Mouse (Mus musculus) heart, embryonic 13.5 days (tissue): ENCODE data around the gene Ngb. TPM values are rescaled to one million over a fixed set of nuclear protein-coding genes. Genes with fewer than 3 reads are reported as not detected.

Experiments
- ATAC-seq: fragments of 200-750 bp; cut with Nextera tagmentation; 2 replicates; pipeline ENCODE4 v1.8.0; 2017; ENCODE audit warnings: moderate TSS enrichment; ENCODE audit not compliant: insufficient number of reproducible peaks, low FRiP score, low TSS enrichment; ENCODE audit errors: extremely low read depth
- H3K27ac ChIP-seq: fragments of 300-500 bp; sonication (generic); replicated peaks from 2 replicates; pipeline ENCODE4 v1.5.1; 2015; ENCODE audit warnings: moderate library complexity, mild to moderate bottlenecking, inconsistent platforms
- H3K27me3 ChIP-seq: fragments of 300-500 bp; sonication (generic); replicated peaks from 2 replicates; pipeline ENCODE4 v1.6.1; 2015; ENCODE audit warnings: mild to moderate bottlenecking, inconsistent platforms
- H3K36me3 ChIP-seq: fragments of 300-500 bp; sonication (generic); 2 replicates; pipeline ENCODE4 v1.6.1; 2015; ENCODE audit warnings: mild to moderate bottlenecking, inconsistent platforms
- H3K4me1 ChIP-seq: fragments of 300-500 bp; sonication (generic); 2 replicates; pipeline ENCODE4 v1.6.1; 2015; ENCODE audit warnings: inconsistent platforms
- H3K4me2 ChIP-seq: fragments of 300-500 bp; sonication (generic); 2 replicates; pipeline ENCODE4 v1.6.1; 2015; ENCODE audit warnings: inconsistent platforms, mild to moderate bottlenecking, moderate library complexity
- H3K4me3 ChIP-seq: fragments of 300-500 bp; sonication (generic); 2 replicates; pipeline ENCODE4 v1.5.1; 2015; ENCODE audit warnings: moderate library complexity, mild to moderate bottlenecking, inconsistent platforms
- H3K9ac ChIP-seq: fragments of 300-500 bp; sonication (generic); 2 replicates; pipeline ENCODE4 v1.6.1; 2015; ENCODE audit warnings: inconsistent platforms, mild to moderate bottlenecking, moderate library complexity
- H3K9me3 ChIP-seq: fragments of 300-500 bp; sonication (generic); 2 replicates; pipeline ENCODE4 v1.6.1; 2016; ENCODE audit warnings: inconsistent platforms
- WGBS: fragments of 180-500 bp; shearing (Covaris S2); methylation state at CpG from one replicate; pipeline ENCODE4 v1.1.7; 2015; ENCODE audit warnings: mixed read lengths; 5-methylcytosine and 5-hydroxymethylcytosine counted together
- polyA plus RNA-seq: library from polyadenylated mRNA; unstranded; fragments of >200 nt; fragmentation: Nextera tagmentation; extraction: Ambion mirVana; gene quantifications from 2 replicates; pipeline ENCODE4 v1.2.1, GENCODE M21; 2015

The Ngb gene
- polyA plus RNA-seq, 1 experiment from 2014 or later: 0.23 TPM

- Histone ChIP-seq H3K4me1 (peaks cover 20% of the 10 kb centered on the region), H3K4me2 (no peak overlapping the region), H3K4me3 (no peak overlapping the region), H3K36me3 (no peaks in the 10 kb centered on the region), H3K9ac (no peak overlapping the region), H3K27me3 (peaks cover 4% of the 10 kb centered on the region), H3K27ac (no peak overlapping the region), H3K9me3 (no peaks in the 10 kb centered on the region)
- WGBS: 65% methylated on average over 2 of the region's 2 CpGs
- ATAC-seq: no peak
Measured at GRCm38 (mm10) chr12:87089701-87090100, 12.6 kb downstream of the Ngb start.

DNA sequence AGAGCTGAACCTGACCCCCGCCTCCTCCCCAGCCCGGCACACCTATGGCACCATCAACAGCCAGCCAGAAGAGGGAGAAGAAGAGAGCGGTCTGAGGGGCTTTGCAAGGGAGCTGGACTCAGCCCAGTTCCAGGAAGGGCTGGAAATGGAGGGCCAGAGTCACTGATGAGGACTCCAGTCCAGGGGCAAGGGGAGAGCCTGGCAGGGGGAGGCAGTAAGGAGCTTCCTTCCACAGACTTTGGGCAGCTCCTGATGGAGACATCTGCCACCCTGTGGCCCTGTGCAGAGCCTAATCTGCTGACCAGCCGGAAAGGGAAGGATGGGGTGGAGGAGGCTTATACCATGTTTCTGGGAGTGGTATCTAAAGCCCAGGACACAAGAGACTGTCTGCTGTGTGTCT lies 13.1 kb downstream of the Ngb start:
- Histone ChIP-seq H3K36me3 (no peaks in the 10 kb centered on the region), H3K27ac (no peak overlapping the region), H3K9me3 (no peaks in the 10 kb centered on the region), H3K27me3 (peaks cover 9% of the 10 kb centered on the region), H3K4me2 (no peak overlapping the region), H3K9ac (no peak overlapping the region), H3K4me3 (no peak overlapping the region), H3K4me1 (peaks cover 20% of the 10 kb centered on the region)
- 54% methylated on average over 4 of the region's 4 CpGs for WGBS
- ATAC-seq: no peak

GRCm38 (mm10) chr12:87088331-87088730 lies 14.0 kb downstream of the Ngb start:
- peaks cover 20% of the 10 kb centered on the region for H3K4me1 ChIP-seq
- no peaks in the 10 kb centered on the region for H3K9me3 ChIP-seq
- no peak for ATAC-seq
- H3K27me3 ChIP-seq: peaks cover 13% of the 10 kb centered on the region
- H3K9ac ChIP-seq: no peak overlapping the region
- H3K27ac ChIP-seq: no peak overlapping the region
- H3K4me2 ChIP-seq: no peak overlapping the region
- no peak overlapping the region for H3K4me3 ChIP-seq
- 37% methylated on average over 4 of the region's 4 CpGs for WGBS
- H3K36me3 ChIP-seq: no peaks in the 10 kb centered on the region

- no peak overlapping the region for H3K4me3 ChIP-seq
- H3K9me3 ChIP-seq: no peaks in the 10 kb centered on the region
- H3K36me3 ChIP-seq: no peaks in the 10 kb centered on the region
- no peak overlapping the region for H3K4me2 ChIP-seq
- 64% methylated on average over 7 of the region's 7 CpGs for WGBS
- ATAC-seq: no peak
- no peak overlapping the region for H3K27ac ChIP-seq
- H3K9ac ChIP-seq: no peak overlapping the region
- H3K27me3 ChIP-seq: peaks cover 22% of the 10 kb centered on the region
- H3K4me1 ChIP-seq: peaks cover 20% of the 10 kb centered on the region
Measured at GRCm38 (mm10) chr12:87087236-87087635, 15.1 kb downstream of the Ngb start.

DNA sequence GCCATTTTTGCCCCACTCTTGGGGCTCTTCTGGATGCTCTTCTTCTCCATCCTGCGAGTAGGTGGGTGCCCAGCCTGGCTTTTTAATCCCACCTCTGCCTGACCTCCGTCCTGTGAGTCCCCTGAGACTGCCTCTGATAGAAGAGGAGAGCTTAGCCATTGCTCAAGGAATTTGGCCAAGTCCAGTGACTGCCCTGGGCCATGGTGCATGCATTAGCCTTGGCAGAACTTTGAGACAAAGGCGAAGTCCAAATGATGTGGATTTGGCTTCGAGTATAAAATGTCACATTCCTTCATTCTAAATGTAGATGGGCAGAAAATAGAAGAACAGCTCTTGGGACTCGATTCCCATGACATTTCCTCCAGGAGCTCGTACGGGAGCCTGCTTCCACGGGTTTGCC lies 19.5 kb downstream of the Ngb start:
- H3K27ac ChIP-seq: no peak overlapping the region
- no peak for ATAC-seq
- WGBS: 74% methylated on average over 8 of the region's 8 CpGs
- no peaks in the 10 kb centered on the region for H3K9me3 ChIP-seq
- no peaks in the 10 kb centered on the region for H3K4me1 ChIP-seq
- H3K9ac ChIP-seq: no peak overlapping the region
- no peak overlapping the region for H3K4me3 ChIP-seq
- H3K36me3 ChIP-seq: no peaks in the 10 kb centered on the region
- H3K27me3 ChIP-seq: peaks cover 22% of the 10 kb centered on the region
- H3K4me2 ChIP-seq: no peak overlapping the region

DNA sequence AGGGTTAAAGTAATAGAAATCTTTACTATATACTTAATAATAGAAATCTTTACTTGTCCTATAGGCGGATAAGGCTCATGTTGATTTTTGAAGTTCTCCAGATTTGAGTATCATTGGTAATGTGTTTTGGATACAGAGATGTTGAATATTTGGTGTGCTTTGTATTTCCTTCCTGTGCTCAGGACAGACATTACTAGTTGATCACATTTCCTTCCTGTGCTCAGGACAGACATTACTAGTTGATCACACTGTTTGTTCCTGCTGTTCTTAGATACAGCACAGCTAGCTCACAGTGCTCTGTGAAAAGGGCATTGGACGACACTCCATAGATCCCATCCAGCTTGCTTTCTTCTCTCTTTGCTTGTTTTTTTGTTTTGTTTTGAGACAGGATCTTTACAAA lies 25.7 kb downstream of the Ngb start:
- no peak for ATAC-seq
- H3K4me3 ChIP-seq: no peak overlapping the region
- H3K9me3 ChIP-seq: no peaks in the 10 kb centered on the region
- H3K9ac ChIP-seq: no peak overlapping the region
- 70% methylated on average over 2 of the region's 2 CpGs for WGBS
- H3K27me3 ChIP-seq: no peaks in the 10 kb centered on the region; the same call in 1 of the 2 replicates
- H3K4me2 ChIP-seq: no peak overlapping the region
- H3K4me1 ChIP-seq: no peaks in the 10 kb centered on the region
- H3K27ac ChIP-seq: no peak overlapping the region
- no peaks in the 10 kb centered on the region for H3K36me3 ChIP-seq

DNA sequence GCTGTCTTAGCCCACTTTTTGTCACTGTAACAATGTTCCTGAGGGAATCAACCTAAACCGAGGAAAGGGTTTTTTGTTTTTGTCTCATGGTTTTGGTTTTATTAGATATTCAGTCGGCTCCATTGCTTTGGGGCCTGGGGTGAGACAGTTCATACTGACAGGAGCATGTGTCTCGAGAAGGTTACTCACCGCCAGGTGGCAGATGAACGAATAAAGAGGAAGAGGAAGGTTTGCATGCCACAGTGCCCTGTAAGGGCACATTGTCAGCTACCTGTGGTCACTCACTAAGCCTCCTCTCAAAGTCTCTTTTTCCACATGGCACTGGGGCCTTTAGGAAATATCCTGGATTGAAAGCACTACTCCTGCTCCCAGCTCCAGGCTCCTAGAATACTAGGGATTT lies 31.8 kb downstream of the Ngb start:
- Histone ChIP-seq H3K4me3 (no peak overlapping the region), H3K36me3 (no peaks in the 10 kb centered on the region), H3K27me3 (peaks cover 10% of the 10 kb centered on the region; the same call in 1 of the 2 replicates), H3K9me3 (no peaks in the 10 kb centered on the region), H3K9ac (no peak overlapping the region), H3K4me1 (no peaks in the 10 kb centered on the region), H3K27ac (no peak overlapping the region), H3K4me2 (no peak overlapping the region)
- WGBS: 68% methylated on average over 5 of the region's 5 CpGs
- no peak for ATAC-seq

- H3K9me3 ChIP-seq: no peaks in the 10 kb centered on the region
- peaks cover 16% of the 10 kb centered on the region for H3K27me3 ChIP-seq
- H3K4me3 ChIP-seq: no peak overlapping the region
- no peak for ATAC-seq
- no peaks in the 10 kb centered on the region for H3K36me3 ChIP-seq
- no peaks in the 10 kb centered on the region for H3K4me1 ChIP-seq
- no peak overlapping the region for H3K4me2 ChIP-seq
- no peak overlapping the region for H3K9ac ChIP-seq
- no peak overlapping the region for H3K27ac ChIP-seq
- 72% methylated on average over 5 of the region's 5 CpGs for whole genome bisulfite sequencing
Measured at GRCm38 (mm10) chr12:87066429-87066828, 35.9 kb downstream of the Ngb start.

DNA sequence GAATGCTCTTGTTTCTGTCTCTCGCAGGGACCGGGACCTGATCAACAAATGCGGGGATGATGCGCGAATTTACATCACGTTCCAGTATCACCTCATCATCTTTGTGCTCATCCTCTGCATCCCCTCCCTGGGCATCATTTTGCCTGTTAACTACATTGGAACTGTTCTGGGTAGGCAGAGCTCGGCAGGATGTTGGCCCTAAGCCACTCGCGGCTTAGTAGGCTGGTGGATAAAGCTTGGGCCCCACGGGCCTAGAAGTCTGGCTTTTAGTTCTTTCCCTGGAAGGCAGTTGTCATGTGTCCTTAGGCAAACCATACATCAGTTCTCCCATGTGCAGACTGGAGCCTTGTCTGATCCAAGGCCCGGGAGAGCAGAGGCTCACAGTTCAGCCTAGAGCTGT lies 36.9 kb downstream of the Ngb start:
- Histone ChIP-seq H3K36me3 (no peaks in the 10 kb centered on the region), H3K4me2 (no peak overlapping the region), H3K27ac (no peak overlapping the region), H3K9ac (no peak overlapping the region), H3K27me3 (peaks cover 20% of the 10 kb centered on the region), H3K4me1 (no peaks in the 10 kb centered on the region), H3K4me3 (no peak overlapping the region), H3K9me3 (no peaks in the 10 kb centered on the region)
- no peak for ATAC-seq
- 81% methylated on average over 11 of the region's 11 CpGs for WGBS

DNA sequence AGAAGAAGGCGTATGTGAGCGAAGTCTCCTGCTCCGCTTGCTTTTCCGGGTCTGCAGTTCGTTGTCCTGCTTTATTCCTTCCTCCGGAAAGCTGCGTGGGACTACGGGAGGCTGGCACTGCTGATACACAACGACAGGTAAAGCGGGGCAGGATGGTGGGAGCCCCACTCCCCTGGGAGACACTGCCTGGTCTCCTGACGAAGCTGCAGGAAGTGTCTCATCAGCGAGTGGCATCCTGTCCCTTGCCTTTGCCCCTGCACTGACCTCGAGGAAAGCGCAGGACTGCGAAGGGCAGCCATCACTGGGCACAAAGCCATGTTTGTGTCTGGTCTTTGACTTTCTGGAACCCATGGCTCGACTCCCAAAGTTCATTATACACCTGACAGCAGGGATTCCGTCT lies 45.3 kb downstream of the Ngb start:
- Histone ChIP-seq H3K27ac (no peak overlapping the region), H3K4me1 (no peaks in the 10 kb centered on the region), H3K4me2 (no peak overlapping the region), H3K27me3 (peaks cover 77% of the 10 kb centered on the region), H3K36me3 (no peaks in the 10 kb centered on the region), H3K4me3 (no peak overlapping the region), H3K9me3 (no peaks in the 10 kb centered on the region), H3K9ac (no peak overlapping the region)
- 57% methylated on average over 17 of the region's 17 CpGs for WGBS
- ATAC-seq: no peak

- Histone ChIP-seq H3K4me3 (no peak overlapping the region), H3K4me1 (no peaks in the 10 kb centered on the region), H3K4me2 (no peak overlapping the region), H3K27ac (no peak overlapping the region), H3K36me3 (no peaks in the 10 kb centered on the region), H3K9ac (no peak overlapping the region), H3K9me3 (no peaks in the 10 kb centered on the region), H3K27me3 (peaks cover 70% of the 10 kb centered on the region)
- no peak for ATAC-seq
- 56% methylated on average over 7 of the region's 7 CpGs for WGBS
Measured at GRCm38 (mm10) chr12:87054873-87055272, 47.5 kb downstream of the Ngb start.

- Histone ChIP-seq H3K9me3 (no peaks in the 10 kb centered on the region), H3K4me2 (no peak overlapping the region), H3K4me1 (no peaks in the 10 kb centered on the region), H3K9ac (no peak overlapping the region), H3K27me3 (peaks cover 66% of the 10 kb centered on the region), H3K4me3 (no peak overlapping the region), H3K36me3 (no peaks in the 10 kb centered on the region), H3K27ac (no peak overlapping the region)
- WGBS: 19% methylated on average over 14 of the region's 16 CpGs
- ATAC-seq: no peak
Measured at GRCm38 (mm10) chr12:87052661-87053321, 49.5 kb downstream of the Ngb start.
